Mouse (Mus musculus) ES-Bruce4 (cell line): ENCODE results near the gene Dgkh. TPM values are rescaled to one million over a fixed set of nuclear protein-coding genes. Genes with fewer than 3 reads are reported as not detected.

Experiments
- H3K27ac ChIP-seq: 2 replicates; pipeline ENCODE4 v1.5.1; 2012; ENCODE audit warnings: low read length, inconsistent platforms; ENCODE audit not compliant: insufficient read depth
- H3K27me3 ChIP-seq: 2 replicates; pipeline ENCODE4 v1.6.1; 2012; ENCODE audit warnings: mild to moderate bottlenecking, low read length, inconsistent platforms; ENCODE audit not compliant: control insufficient read depth, poor library complexity, insufficient read depth, severe bottlenecking
- H3K36me3 ChIP-seq: 2 replicates; pipeline ENCODE4 v1.6.1; 2012; ENCODE audit warnings: inconsistent platforms, mild to moderate bottlenecking, low read length, moderate library complexity; ENCODE audit not compliant: control insufficient read depth, poor library complexity, insufficient read depth, severe bottlenecking
- H3K4me1 ChIP-seq: one replicate; pipeline ENCODE4 v1.8.1; 2011; ENCODE audit warnings: low read length; ENCODE audit not compliant: control insufficient read depth, insufficient read depth
- H3K4me3 ChIP-seq: 2 replicates; pipeline ENCODE4 v1.5.1; 2011; ENCODE audit warnings: low read depth, mild to moderate bottlenecking, low read length
- H3K9ac ChIP-seq: 2 replicates; pipeline ENCODE4 v1.6.1; 2012; ENCODE audit warnings: low read depth, mild to moderate bottlenecking, inconsistent platforms; ENCODE audit not compliant: poor library complexity, severe bottlenecking
- H3K9me3 ChIP-seq: replicated peaks from 2 replicates; pipeline ENCODE4 v1.6.1; 2012; ENCODE audit warnings: mild to moderate bottlenecking, low read length, inconsistent platforms; ENCODE audit not compliant: control insufficient read depth, poor library complexity, insufficient read depth, severe bottlenecking
- CTCF ChIP-seq: IDR thresholded peaks from one replicate; pipeline ENCODE4 v1.8.1; 2011; ENCODE audit warnings: low read depth, low read length
- EP300 ChIP-seq: IDR thresholded peaks from 2 replicates; pipeline ENCODE4 v1.6.1; 2011; ENCODE audit warnings: low read depth, low read length; ENCODE audit not compliant: insufficient read depth
- POLR2A ChIP-seq: IDR thresholded peaks from one replicate; pipeline ENCODE4 v1.8.1; 2011; ENCODE audit warnings: low read length; ENCODE audit not compliant: insufficient read depth
- polyA plus RNA-seq: library from polyadenylated mRNA; stranded (reverse); fragments of >200 nt; gene quantifications from 2 replicates; pipeline ENCODE4 v1.2.4, GENCODE M21; 2011; ENCODE audit warnings: low read depth; ENCODE audit not compliant: missing spikeins, insufficient read depth, insufficient read length

Gene Dgkh
- polyA plus RNA-seq, 1 experiment, result 11.7 TPM

DNA sequence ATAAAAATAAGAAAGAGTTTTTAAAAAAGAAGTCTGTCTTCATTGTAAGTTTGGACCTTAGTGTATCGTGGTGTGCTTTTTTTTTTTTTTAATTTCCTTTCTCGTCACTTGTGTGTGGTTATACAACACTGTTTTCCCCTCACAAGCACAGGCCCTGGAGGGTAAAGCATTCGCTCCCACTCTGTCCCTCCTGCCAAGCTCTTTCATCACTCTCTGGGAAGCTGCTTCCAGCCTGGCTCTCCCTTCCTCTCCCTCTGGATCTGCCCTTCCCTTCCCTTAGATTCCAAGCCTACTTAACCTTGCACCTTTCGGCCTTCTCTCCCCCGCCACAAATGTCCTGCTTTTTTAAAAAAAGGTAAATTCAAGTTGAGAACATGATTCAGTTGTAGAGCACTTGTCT, 69.9 kb downstream of the Dgkh start:
- Histone ChIP-seq H3K36me3 (no peaks in the 10 kb centered on the region), H3K9ac (no peak overlapping the region), H3K4me3 (no peak overlapping the region), H3K27me3 (no peaks in the 10 kb centered on the region), H3K9me3 (peaks cover 24% of the 10 kb centered on the region), H3K4me1 (peaks cover 2% of the 10 kb centered on the region), H3K27ac (no peak overlapping the region)
- TF ChIP-seq POLR2A, result no peak
- TF ChIP-seq CTCF, result no peak
- TF ChIP-seq EP300, result no peak

DNA sequence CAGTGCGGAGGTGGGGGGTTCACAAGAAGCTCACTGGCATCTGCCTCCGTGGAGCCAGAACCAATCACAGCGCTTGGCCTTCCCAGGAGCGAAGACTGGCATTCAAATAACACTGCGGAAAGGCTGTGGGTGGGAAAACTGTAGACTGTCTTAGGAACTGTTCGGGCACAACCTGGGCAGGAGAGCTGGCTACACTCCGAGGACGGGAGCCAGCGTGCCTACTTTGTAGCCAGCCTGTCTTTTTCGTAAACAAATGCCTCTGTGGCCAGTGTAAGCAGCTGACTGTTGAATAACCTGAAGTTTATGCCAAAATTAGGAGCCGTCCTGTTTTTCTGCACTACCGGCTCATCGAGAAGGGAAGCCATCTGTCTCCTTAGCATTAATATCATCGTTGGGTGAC, 71.1 kb downstream of the Dgkh start:
- TF ChIP-seq EP300 (no peak), POLR2A (no peak), CTCF (no peak)
- Histone ChIP-seq H3K27me3 (no peaks in the 10 kb centered on the region), H3K4me1 (peaks cover 2% of the 10 kb centered on the region), H3K4me3 (no peak overlapping the region), H3K9ac (no peak overlapping the region), H3K27ac (no peak overlapping the region), H3K9me3 (peaks cover 24% of the 10 kb centered on the region), H3K36me3 (no peaks in the 10 kb centered on the region)

DNA sequence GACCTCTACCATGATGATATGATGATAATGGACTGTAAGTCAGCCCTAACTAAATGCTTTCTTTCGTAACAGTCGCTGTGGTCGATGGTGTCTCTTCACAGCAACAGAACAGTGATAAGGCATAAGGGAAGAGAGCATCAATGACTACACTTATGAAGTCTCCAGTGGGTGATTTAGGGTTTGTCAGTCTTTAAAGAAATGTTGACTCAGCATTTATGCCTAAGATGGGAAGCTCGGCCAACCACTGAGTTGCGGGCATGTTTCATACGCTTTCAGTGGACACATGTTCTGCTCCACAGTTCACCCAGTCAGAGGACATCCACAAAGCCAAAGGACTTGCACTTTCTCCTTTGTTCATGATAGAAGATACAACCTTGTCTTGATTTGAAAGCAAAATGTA, 73.9 kb downstream of the Dgkh start:
- H3K27me3 ChIP-seq, result no peaks in the 10 kb centered on the region
- no peaks in the 10 kb centered on the region for H3K36me3 ChIP-seq

DNA sequence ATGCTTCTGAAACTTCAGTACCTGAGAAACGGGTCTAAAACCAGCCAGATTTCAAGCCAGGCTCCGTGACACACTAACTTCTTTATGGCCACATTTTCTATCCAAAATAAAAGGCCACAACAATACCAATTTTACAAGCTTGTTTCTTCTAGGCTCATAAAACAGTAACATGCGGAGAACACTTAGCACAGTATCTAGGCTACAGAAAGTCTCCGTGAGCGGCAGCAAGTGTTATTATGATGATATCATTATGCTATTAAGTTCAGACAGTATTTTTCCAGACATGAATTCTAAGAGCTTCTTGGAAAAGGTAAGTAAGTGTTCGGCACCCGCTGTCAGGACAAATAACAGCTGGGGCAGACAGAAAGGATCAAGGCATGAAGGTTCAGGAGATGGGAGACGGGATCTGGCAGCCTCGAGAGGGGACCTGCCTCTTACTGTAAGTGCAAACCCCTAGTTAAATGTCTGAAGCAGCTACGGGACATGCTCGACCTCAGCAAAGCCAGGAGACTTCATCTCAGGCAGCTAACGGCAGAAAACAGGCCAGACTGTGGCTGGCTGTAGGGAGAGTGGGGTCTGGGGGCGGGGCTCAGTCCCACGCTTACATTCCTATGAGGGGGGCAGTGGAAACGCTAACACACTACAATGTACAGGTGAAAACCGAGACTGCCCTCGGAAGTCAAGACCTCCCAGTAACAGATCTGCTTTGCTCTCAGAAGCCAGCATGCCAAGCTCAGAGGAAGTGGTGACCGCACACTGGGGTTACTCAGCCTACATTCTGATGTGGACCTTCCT, 75.5 kb downstream of the Dgkh start:
- no peak overlapping the region for H3K27ac ChIP-seq
- H3K4me1 ChIP-seq, result no peaks in the 10 kb centered on the region

More for the DNA sequence above, 73.9 kb downstream of the Dgkh start:
- H3K4me3 ChIP-seq, result no peak overlapping the region
- TF ChIP-seq POLR2A, result no peak
- no peak for TF ChIP-seq CTCF
- no peak for TF ChIP-seq EP300
- H3K4me1 ChIP-seq, result peaks cover under 1% of the 10 kb centered on the region
- H3K9ac ChIP-seq, result no peak overlapping the region
- no peak overlapping the region for H3K27ac ChIP-seq
- H3K9me3 ChIP-seq, result peaks cover 24% of the 10 kb centered on the region

GRCm38 (mm10) chr14:78654939-78655556, 77.5 kb downstream of the Dgkh start:
- Histone ChIP-seq H3K36me3 (no peaks in the 10 kb centered on the region), H3K4me1 (no peaks in the 10 kb centered on the region), H3K9me3 (peaks cover 16% of the 10 kb centered on the region), H3K9ac (no peak overlapping the region), H3K27ac (no peak overlapping the region), H3K4me3 (no peak overlapping the region), H3K27me3 (no peaks in the 10 kb centered on the region)
- TF ChIP-seq CTCF (no peak), POLR2A (no peak), EP300 (no peak)

More for the DNA sequence above, 75.5 kb downstream of the Dgkh start:
- no peak overlapping the region for H3K9ac ChIP-seq
- no peaks in the 10 kb centered on the region for H3K27me3 ChIP-seq
- H3K4me3 ChIP-seq, result no peak overlapping the region
- no peaks in the 10 kb centered on the region for H3K36me3 ChIP-seq
- TF ChIP-seq CTCF (no peak), EP300 (no peak), POLR2A (no peak)
- H3K9me3 ChIP-seq, result peaks cover 24% of the 10 kb centered on the region

- Histone ChIP-seq H3K27ac (no peak overlapping the region), H3K9me3 (peaks cover 9% of the 10 kb centered on the region), H3K4me1 (no peaks in the 10 kb centered on the region), H3K27me3 (no peaks in the 10 kb centered on the region), H3K4me3 (no peak overlapping the region), H3K36me3 (no peaks in the 10 kb centered on the region), H3K9ac (no peak overlapping the region)
- no peak for TF ChIP-seq EP300
- no peak for TF ChIP-seq CTCF
- no peak for TF ChIP-seq POLR2A
Observed at GRCm38 (mm10) chr14:78654196-78654595, 78.4 kb downstream of the Dgkh start.
